Mouse (Mus musculus): ENCODE measurements around the gene Tescl. TPM values are rescaled to one million over a fixed set of nuclear protein-coding genes. Genes with fewer than 3 reads are reported as not detected.

Gene Tescl
- under 1 TPM in 1 of 2 experiments, not detected in 1; 0.31 TPM for total RNA-seq (2021)

DNA sequence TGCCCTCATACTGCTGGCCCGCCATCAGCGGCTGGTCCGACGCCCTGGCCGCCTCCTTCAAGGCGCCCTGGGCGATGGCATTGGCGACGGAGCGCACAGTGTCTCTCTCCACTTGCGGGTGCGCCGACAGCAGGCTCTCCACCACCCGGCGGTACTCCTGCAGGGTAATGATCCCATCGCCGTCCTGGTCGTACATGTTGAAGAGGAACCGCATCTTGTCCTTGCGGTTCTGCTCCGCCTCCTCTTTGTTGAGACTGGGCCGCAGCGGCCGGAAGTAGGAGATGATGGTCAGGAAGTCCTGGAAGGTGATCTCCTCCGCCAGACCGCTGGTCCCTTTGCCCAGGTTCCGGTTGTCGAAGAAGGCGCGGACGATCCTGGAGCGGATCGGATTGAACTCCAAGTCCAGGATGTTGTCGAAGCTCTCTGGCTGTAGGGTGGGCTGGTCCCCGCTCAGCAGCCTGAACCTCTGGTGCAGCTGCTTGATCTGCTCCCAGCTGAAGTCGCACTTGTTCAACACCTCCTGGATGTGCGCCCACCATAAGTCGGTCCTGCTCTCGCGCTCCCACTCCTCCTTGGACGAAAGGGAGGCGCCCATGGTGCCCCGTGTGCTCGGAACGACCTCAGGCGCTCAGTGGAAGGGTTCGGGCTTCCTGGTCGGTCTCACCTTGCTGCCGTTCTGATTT is at the start of gene Tescl:
TSS of gene Tescl (minus strand) at position 633 of the 683 bp plus-strand sequence.
- DNase-seq: peak in 1 of 2 experiments; percentile 9
- intact Hi-C loops (cut with DNase I): no loop called here

DNA sequence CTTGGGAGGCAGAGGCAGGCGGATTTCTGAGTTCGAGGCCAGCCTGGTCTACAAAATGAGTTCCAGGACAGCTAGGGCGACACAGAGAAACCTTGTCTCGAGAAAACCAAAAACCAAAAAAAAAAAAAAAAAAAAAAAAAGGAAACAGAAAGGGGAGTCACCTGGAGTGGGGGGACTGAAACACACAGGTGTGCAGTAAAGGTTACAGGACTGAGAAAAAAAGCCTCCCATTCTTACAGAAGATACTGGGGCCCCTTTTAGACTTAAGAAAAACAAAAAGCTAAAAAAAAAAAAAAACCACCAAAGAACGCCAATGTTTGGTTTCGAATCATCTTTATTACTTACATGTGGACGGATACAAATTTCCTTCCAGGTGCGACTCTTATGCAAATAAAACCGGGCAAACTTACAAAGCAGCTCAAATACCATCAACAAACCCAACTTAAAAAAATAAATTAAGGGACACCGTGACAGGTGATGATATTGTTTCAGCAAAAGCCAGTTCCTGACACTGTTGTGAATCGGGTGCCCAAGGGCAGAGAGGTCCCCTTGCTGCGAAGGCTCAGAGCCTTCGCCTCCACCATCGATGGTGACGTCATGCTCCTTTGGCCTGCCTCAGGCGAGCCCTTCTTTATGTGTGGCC is 49.1 kb upstream of the Tescl start:
- intact Hi-C loops (cut with DNase I): loop anchor here (10.0 kb wide), 1 partner anchor 418 kb away; no protein-coding TSS in a partner anchor
- DNase-seq: no peak

GRCm38 (mm10) chr7:24380370-24380769 is 46.6 kb upstream of the Tescl start:
- no peak for DNase-seq
- intact Hi-C loops (cut with DNase I): loop anchor here (10.0 kb wide), 1 partner anchor 416 kb away; no protein-coding TSS in a partner anchor

- intact Hi-C loops (cut with DNase I): loop anchor here (10.0 kb wide), 1 partner anchor 415 kb away; no protein-coding TSS in a partner anchor
- DNase-seq: no peak
Measured at GRCm38 (mm10) chr7:24379934-24380333, 46.2 kb upstream of the Tescl start.

DNA sequence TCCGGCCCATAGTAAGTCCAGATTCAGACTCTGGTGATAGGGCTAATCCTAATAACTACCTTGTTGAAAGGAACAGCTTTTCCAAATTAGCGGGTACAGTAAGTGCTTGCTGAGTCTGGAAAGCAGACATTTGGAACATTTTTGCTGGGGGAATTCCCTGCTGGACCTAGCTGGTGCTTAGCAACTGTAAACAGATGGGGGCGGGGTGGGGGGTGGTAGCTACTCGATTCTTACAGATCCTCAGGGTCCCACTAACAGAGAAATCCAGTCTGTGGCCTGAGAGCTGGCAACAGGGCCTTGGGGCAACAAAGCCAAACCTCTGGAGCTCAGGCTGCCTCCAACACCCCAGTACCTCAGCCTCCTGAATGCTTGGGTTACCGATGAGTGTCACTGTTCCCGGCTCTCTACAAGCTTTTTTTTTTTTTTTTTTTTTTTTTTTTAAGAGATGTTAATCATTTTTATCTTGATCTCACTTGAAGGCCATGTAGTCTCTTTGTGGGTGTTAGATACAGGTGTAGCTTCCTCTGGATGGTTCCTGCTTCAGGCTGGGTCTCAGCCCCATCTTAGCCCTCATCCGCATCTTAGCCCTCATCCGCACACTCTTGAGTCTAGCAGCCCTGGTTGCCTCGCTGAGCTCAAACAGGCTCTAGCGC is 44.4 kb upstream of the Tescl start:
- intact Hi-C loops (cut with DNase I): no loop called here
- no peak for DNase-seq

DNA sequence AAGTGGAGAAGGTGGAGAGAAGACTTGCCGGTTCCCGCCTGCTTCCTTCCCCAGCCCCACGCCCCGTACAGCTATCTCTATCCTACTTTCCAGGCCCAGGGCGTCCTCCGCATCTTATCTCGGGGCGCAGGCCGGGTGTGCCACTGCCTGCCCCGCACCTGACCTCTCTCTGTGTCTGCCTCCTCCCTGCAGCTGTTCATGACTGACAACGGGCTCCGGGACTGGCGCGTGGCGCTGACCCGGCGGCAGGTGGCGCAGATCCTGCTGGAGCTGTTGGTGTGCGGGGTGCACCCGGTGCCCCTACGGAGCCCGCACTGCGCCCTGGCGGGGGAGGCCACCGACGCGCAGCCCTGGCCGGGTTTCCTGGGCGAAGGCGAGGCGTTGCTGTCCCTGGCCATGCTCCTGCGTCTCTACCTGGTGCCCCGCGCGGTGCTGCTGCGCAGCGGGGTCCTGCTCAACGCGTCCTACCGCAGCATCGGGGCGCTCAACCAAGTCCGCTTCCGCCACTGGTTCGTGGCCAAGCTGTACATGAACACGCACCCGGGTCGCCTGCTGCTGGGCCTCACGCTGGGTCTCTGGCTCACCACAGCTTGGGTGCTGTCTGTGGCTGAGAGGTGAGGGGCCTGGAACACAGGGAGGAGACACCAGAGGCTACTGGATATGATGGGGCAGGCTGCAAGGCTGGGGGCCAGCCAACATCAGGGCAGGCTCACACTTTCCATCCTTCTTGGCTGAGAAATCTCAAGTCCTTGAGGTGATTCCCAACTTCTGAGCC is 43.5 kb upstream of the Tescl start:
- intact Hi-C loops (cut with DNase I): no loop called here
- peak; percentile 44 to 51 for DNase-seq

DNA sequence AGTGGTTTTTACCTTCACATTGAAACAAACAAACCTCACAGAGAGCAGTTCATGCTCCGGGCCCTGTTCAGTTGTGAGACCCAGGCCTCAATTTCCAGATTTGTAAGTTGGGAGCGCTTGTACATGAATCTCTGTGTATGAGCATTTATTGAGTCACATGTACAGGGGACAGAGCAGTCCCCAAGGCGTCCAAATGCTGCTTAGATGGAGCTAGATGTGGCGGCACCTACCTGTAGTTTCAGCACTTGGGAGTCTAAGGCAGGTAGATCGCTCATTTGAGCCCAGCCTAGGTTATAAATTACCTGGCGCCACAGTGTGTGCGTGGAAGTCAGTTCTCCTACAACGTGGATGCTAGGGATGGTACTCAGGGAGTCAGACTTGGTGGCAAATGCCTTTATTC is 42.7 kb upstream of the Tescl start:
- intact Hi-C loops (cut with DNase I): no loop called here

GRCm38 (mm10) chr7:24373538-24374379 is 40.0 kb upstream of the Tescl start:
- peak; percentile 39 to 50 for DNase-seq
- intact Hi-C loops (cut with DNase I): no loop called here

More for the DNA sequence above, 42.7 kb upstream of the Tescl start:
- no peak for DNase-seq

- intact Hi-C loops (cut with DNase I): no loop called here
- no peak for DNase-seq
Measured at GRCm38 (mm10) chr7:24372786-24373185, 39.0 kb upstream of the Tescl start.

DNA sequence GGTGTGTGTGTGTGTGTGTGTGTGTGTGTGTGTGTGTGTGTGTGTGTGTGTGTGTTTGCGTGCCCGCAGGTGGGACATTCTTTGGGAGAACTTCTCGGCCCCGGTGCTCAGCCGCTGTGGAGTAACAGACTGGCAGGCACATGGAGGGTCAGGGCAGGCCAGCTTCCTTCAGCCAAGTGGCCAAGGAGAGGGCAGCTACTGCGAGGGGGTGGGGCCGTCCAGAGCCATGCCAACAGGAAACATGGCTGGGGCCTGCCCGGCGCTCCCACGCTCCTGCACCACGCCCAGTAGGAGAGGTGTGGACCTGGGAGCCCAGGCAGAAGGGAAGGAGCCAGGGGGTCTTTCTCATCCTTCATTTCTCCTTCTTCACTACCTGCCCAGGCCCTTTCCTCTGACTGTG is 38.6 kb upstream of the Tescl start:
- DNase-seq: no peak
- intact Hi-C loops (cut with DNase I): no loop called here

DNA sequence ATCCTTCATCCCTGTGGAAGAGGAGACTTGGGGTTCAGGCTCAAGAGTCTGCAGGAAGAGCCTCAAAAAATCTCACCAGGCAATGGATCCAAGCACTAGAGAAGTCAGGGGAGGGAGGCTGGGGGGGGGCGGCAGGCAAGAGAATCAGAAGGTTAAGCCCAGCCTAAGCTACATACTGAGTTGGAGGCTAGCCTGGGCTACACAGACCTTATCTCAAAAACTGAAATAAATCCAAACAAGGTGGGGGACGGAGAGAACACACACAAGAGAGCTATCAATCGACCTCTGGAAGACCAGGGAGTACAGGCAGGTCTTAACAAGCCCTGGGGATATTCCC is 38.0 kb upstream of the Tescl start:
- DNase-seq: no peak
- intact Hi-C loops (cut with DNase I): no loop called here

DNA sequence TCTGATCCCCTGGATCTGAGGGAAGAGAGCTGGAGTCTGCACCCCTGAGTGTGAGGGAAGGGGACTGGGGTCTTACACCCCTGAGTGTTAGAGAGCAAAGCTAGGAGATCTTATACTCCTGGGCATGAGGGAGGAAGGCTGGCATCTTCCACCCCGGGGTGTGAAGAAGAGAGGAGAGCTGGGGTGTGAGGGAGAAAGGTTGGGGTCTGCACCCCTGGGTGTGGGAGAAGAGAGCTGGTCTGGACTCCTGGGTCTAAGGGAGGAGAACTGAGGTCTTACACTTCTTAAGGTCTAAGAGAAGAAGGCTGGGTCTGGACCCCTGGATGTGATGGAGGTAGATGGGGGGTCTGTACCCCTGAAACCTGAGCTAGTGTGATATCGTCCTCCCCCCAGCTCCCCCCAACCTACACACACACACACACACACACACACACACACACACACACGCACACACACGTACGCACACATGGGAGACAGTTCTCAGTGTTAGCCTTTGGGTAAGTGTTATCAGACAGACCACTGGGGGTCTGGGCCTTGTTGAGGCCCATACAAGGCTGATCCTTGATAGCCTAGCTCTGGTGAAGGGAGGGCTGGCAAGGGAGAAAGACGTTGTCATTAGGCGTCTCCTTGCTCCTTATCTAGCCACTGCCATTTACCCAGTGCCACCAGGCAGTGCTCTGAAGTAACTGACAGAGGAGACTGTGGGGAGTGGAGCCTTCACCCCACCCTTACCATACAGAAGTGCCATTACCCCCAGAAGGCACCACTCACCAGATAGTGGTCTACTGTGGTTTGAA is 37.5 kb upstream of the Tescl start:
- intact Hi-C loops (cut with DNase I): no loop called here
- no peak for DNase-seq

GRCm38 (mm10) chr7:24369731-24370541 is 36.2 kb upstream of the Tescl start, which contains the start of gene Kcnn4:
TSS of gene Kcnn4 (plus strand) at chr7:24370263.
- intact Hi-C loops (cut with DNase I): no loop called here
- no peak for DNase-seq

GRCm38 (mm10) chr7:24368946-24369345 is 35.2 kb upstream of the Tescl start:
- intact Hi-C loops (cut with DNase I): no loop called here
- DNase-seq: no peak

GRCm38 (mm10) chr7:24368226-24368625 is 34.5 kb upstream of the Tescl start:
- no peak for DNase-seq
- intact Hi-C loops (cut with DNase I): no loop called here

GRCm38 (mm10) chr7:24366716-24367632 is 33.2 kb upstream of the Tescl start:
- DNase-seq: no peak
- intact Hi-C loops (cut with DNase I): no loop called here

Measured in heart, postnatal 10 days (tissue).